Mouse (Mus musculus): ENCODE results near the gene Rpusd1. TPM values are rescaled to one million over a fixed set of nuclear protein-coding genes. Genes with fewer than 3 reads are reported as not detected.
A peak's percentile ranks its signal among the peaks of the same experiment; 100 is the strongest.
"Not testable (repeated sequence)": the region's sequence is repeated elsewhere in the genome, so short reads cannot be mapped to it uniquely, and the experiment has no call there.

The Rpusd1 gene
- polyA plus RNA-seq, 1 experiment from 2014 or later: 26.0 TPM

- H3K27ac ChIP-seq (replicated peaks): no peak within 1 kb of the TSS
- 0 out of 2 replicates have a peak, but pooled peaks cover 6% of the 10 kb centered on the region for H3K36me3 ChIP-seq
- no peak within 1 kb of the TSS for H3K9ac ChIP-seq
- no peaks in the 10 kb centered on the region for H3K9me3 ChIP-seq (replicated peaks)
- H3K4me3 ChIP-seq (replicated peaks): no peak within 1 kb of the TSS
- H3K27me3 ChIP-seq: peaks cover 5% of the 10 kb centered on the region; the same call in 1 of the 2 replicates
- 63% methylated on average over 3 of the region's 3 CpGs for WGBS
- H3K4me2 ChIP-seq (replicated peaks): no peak within 1 kb of the TSS
- peak; percentile 27; the same call in 1 of the 2 replicates for ATAC-seq (ENCODE audit: insufficient number of reproducible peaks, low FRiP score, low TSS enrichment, low read depth)
- no peaks in the 10 kb centered on the region for H3K4me1 ChIP-seq
These were observed 8.3 kb downstream of the Rpusd1 start, which contains the start of gene Mslnl for GRCm38 (mm10) chr17:25735745-25736144. TSS of gene Mslnl (plus strand) at chr17:25736042.

DNA sequence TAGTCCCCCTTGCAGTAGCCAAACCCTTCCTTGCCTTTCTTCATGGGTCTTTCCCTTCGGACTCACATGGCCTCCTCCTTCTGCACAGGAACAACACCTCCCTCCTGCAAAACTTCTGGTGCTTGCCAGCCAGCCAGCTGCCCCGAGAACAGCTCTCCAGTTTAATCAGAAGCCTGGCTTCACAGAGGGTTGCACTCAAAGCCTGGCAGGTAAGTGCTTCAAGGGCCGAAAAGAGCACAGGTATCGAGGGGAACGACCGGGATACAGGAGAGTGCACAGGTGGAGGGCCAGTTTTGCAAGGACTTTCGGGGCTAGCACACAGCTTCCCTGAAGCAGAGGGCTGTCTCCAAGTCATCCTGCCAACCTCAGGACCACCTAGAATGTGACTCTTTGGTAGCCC lies 11.4 kb downstream of the Rpusd1 start:
- H3K9me3 ChIP-seq (replicated peaks): no peaks in the 10 kb centered on the region
- H3K27ac ChIP-seq (replicated peaks): no peak overlapping the region
- no peak overlapping the region for H3K4me3 ChIP-seq (replicated peaks)
- H3K27me3 ChIP-seq: peaks cover 5% of the 10 kb centered on the region; the same call in 1 of the 2 replicates
- no peak overlapping the region for H3K9ac ChIP-seq
- H3K36me3 ChIP-seq: no peaks in the 10 kb centered on the region
- H3K4me2 ChIP-seq (replicated peaks): no peak overlapping the region
- ATAC-seq (ENCODE audit: insufficient number of reproducible peaks, low FRiP score, low TSS enrichment, low read depth): no peak
- H3K4me1 ChIP-seq: no peaks in the 10 kb centered on the region
- 77% methylated on average over 7 of the region's 7 CpGs for WGBS

GRCm38 (mm10) chr17:25741471-25741870 lies 14.0 kb downstream of the Rpusd1 start:
- not testable (repeated sequence) for H3K4me1 ChIP-seq; H3K4me3 ChIP-seq (replicated peaks); H3K27ac ChIP-seq (replicated peaks); H3K27me3 ChIP-seq; H3K36me3 ChIP-seq; H3K4me2 ChIP-seq (replicated peaks); H3K9ac ChIP-seq; ATAC-seq (ENCODE audit: insufficient number of reproducible peaks, low FRiP score, low TSS enrichment, low read depth); H3K9me3 ChIP-seq (replicated peaks)
- 65% methylated on average over 12 of the region's 12 CpGs for WGBS

GRCm38 (mm10) chr17:25743831-25744230 lies 16.4 kb downstream of the Rpusd1 start:
- H3K4me3 ChIP-seq (replicated peaks): no peak overlapping the region
- 89% methylated on average over 9 of the region's 9 CpGs for WGBS
- no peaks in the 10 kb centered on the region for H3K27me3 ChIP-seq
- H3K4me1 ChIP-seq: no peaks in the 10 kb centered on the region
- no peaks in the 10 kb centered on the region for H3K36me3 ChIP-seq
- no peak overlapping the region for H3K9ac ChIP-seq
- no peak overlapping the region for H3K27ac ChIP-seq (replicated peaks)
- no peak overlapping the region for H3K4me2 ChIP-seq (replicated peaks)
- no peaks in the 10 kb centered on the region for H3K9me3 ChIP-seq (replicated peaks)
- ATAC-seq (ENCODE audit: insufficient number of reproducible peaks, low FRiP score, low TSS enrichment, low read depth): no peak

DNA sequence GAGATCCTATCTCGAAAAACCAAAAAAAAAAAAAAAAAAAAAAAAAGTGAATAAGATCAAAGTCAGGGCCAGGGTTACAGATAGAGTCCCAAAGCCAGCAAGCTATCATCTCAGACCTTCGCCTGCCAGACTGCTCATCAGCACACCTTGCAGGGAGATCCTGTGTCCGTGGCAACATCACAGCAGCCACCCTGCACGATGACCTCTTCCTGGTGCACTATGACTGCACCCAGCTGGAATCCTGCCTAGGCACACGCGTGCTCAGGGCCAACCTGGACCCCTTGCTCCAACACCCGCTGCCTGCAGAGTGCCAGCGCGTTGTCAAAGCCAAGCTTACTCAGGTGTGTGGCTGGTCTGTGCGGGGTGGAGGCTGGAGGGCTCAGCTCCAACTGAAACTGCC lies 16.8 kb downstream of the Rpusd1 start:
- Histone ChIP-seq H3K4me1 (no peaks in the 10 kb centered on the region), H3K4me2 (replicated peaks) (no peak overlapping the region), H3K9me3 (replicated peaks) (no peaks in the 10 kb centered on the region), H3K36me3 (no peaks in the 10 kb centered on the region), H3K27ac (replicated peaks) (no peak overlapping the region), H3K4me3 (replicated peaks) (no peak overlapping the region), H3K27me3 (no peaks in the 10 kb centered on the region), H3K9ac (no peak overlapping the region)
- 73% methylated on average over 10 of the region's 10 CpGs for WGBS
- ATAC-seq (ENCODE audit: insufficient number of reproducible peaks, low FRiP score, low TSS enrichment, low read depth): no peak

DNA sequence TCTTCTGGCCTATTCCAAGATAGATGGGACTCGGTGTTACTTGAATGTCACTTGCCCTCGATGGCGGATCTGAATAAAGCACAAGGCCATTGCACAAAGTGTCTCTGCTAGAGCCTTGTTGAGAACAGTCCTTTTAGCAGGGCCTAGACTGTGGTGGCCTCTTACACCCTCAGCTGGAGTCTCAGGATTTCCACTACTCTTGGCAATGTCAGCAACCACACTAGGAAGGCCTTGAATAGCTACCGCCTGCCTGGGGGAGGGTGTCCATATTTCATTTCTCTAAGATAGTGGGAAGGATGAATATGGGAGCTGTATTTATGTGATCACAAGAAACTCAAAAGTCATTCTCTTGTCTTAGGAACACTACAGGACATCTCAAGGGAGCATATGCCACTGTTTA lies 20.8 kb downstream of the Rpusd1 start:
- no peaks in the 10 kb centered on the region for H3K36me3 ChIP-seq
- no peak overlapping the region for H3K4me3 ChIP-seq (replicated peaks)
- H3K4me1 ChIP-seq: peaks cover 7% of the 10 kb centered on the region; the same call in 1 of the 2 replicates
- no peak overlapping the region for H3K4me2 ChIP-seq (replicated peaks)
- H3K27me3 ChIP-seq: no peaks in the 10 kb centered on the region
- no peak overlapping the region for H3K9ac ChIP-seq
- H3K27ac ChIP-seq (replicated peaks): no peak overlapping the region
- no peak for ATAC-seq (ENCODE audit: insufficient number of reproducible peaks, low FRiP score, low TSS enrichment, low read depth)
- 93% methylated on average over 4 of the region's 4 CpGs for WGBS
- no peaks in the 10 kb centered on the region for H3K9me3 ChIP-seq (replicated peaks)

GRCm38 (mm10) chr17:25749314-25749713 lies 21.8 kb downstream of the Rpusd1 start:
- H3K4me2 ChIP-seq (replicated peaks): no peak overlapping the region
- ATAC-seq (ENCODE audit: insufficient number of reproducible peaks, low FRiP score, low TSS enrichment, low read depth): no peak
- peaks cover 7% of the 10 kb centered on the region; the same call in 1 of the 2 replicates for H3K4me1 ChIP-seq
- H3K27ac ChIP-seq (replicated peaks): no peak overlapping the region
- H3K27me3 ChIP-seq: no peaks in the 10 kb centered on the region
- H3K36me3 ChIP-seq: no peaks in the 10 kb centered on the region
- H3K9me3 ChIP-seq (replicated peaks): no peaks in the 10 kb centered on the region
- no peak overlapping the region for H3K4me3 ChIP-seq (replicated peaks)
- no peak overlapping the region for H3K9ac ChIP-seq
- WGBS: 79% methylated on average over 6 of the region's 6 CpGs

DNA sequence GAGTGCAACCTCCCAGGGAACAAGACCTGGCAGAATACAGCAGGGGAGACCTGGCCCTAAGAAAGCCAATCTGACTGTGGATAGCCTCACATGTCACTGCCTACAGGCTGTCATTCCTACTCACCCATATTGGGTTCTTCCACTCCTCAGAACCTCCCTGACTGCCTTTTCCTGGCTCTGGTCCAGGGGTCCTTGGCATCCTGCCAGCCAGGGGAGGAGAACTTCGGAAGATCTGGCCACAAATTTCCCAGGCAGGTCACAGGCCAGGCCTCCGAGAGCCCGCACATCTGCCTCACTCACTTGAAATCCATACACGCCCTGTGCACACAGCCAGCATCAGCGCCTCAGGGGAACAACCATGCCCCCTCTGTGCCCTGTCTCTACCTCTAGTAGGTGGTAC lies 24.0 kb downstream of the Rpusd1 start:
- H3K4me3 ChIP-seq (replicated peaks): no peak overlapping the region
- 38% methylated on average over 5 of the region's 5 CpGs for WGBS
- H3K27ac ChIP-seq (replicated peaks): no peak overlapping the region
- no peak overlapping the region for H3K9ac ChIP-seq
- peaks cover 7% of the 10 kb centered on the region; the same call in 1 of the 2 replicates for H3K4me1 ChIP-seq
- ATAC-seq (ENCODE audit: insufficient number of reproducible peaks, low FRiP score, low TSS enrichment, low read depth): no peak
- H3K9me3 ChIP-seq (replicated peaks): no peaks in the 10 kb centered on the region
- H3K36me3 ChIP-seq: no peaks in the 10 kb centered on the region
- no peak overlapping the region for H3K4me2 ChIP-seq (replicated peaks)
- no peaks in the 10 kb centered on the region for H3K27me3 ChIP-seq

GRCm38 (mm10) chr17:25754241-25754640 lies 26.8 kb downstream of the Rpusd1 start, which contains the start of gene Msln:
TSS of gene Msln (minus strand) at chr17:25754378.
- Histone ChIP-seq H3K27me3 (no peaks in the 10 kb centered on the region), H3K9ac (no peak within 1 kb of the TSS), H3K4me1 (peaks cover 7% of the 10 kb centered on the region; the same call in 1 of the 2 replicates), H3K4me3 (replicated peaks) (no peak within 1 kb of the TSS), H3K4me2 (replicated peaks) (no peak within 1 kb of the TSS), H3K36me3 (no peaks in the 10 kb centered on the region), H3K27ac (replicated peaks) (no peak within 1 kb of the TSS), H3K9me3 (replicated peaks) (no peaks in the 10 kb centered on the region)
- ATAC-seq (ENCODE audit: insufficient number of reproducible peaks, low FRiP score, low TSS enrichment, low read depth): no peak
- 82% methylated on average over 9 of the region's 9 CpGs for WGBS

- WGBS: 72% methylated on average over 4 of the region's 4 CpGs
These were observed 27.6 kb downstream of the Rpusd1 start for GRCm38 (mm10) chr17:25755086-25755485.

DNA sequence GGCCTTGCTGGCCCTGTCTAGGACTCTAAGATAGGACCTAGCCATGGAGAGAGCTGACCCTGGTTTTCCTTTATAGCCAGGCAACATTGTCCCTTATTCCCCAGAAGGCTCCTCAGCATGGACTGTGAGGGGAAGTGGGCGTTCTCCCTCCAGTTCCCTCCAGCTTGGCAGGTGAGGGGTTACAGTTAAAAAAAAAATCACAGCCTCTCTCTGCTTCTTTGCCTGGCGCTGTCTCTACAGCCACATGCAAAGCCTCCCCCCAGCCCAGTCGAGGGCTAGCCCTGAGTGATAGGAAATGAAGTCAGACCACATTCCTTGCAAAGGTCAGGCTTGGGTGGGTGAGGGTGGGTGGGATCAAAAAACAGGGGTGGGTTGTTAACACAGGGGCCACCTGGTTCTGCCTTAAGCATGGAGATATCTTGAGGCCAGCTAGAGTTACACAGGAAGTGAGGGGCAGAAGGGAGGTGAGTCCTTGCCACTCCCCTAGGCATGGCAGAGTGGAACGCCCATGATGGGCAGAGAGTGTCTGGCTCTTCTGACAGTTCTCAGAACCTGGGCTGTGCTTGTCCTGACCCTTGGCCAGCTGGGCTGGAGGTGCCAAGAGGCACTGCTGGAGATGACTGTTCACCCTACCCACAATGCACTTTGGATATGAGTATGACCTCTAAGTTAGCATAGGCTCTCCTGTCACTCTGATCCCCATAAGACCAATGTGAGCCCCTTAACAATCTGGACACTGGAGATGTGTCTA lies 28.3 kb downstream of the Rpusd1 start:
- ATAC-seq (ENCODE audit: insufficient number of reproducible peaks, low FRiP score, low TSS enrichment, low read depth): no peak
- no peaks in the 10 kb centered on the region for H3K27me3 ChIP-seq
- no peaks in the 10 kb centered on the region for H3K36me3 ChIP-seq
- H3K4me1 ChIP-seq: peaks cover 7% of the 10 kb centered on the region; the same call in 1 of the 2 replicates
- no peaks in the 10 kb centered on the region for H3K9me3 ChIP-seq (replicated peaks)
- WGBS: 29% methylated on average over 4 of the region's 4 CpGs
- H3K4me3 ChIP-seq (replicated peaks): no peak overlapping the region
- no peak overlapping the region for H3K4me2 ChIP-seq (replicated peaks)
- no peak overlapping the region for H3K9ac ChIP-seq
- H3K27ac ChIP-seq (replicated peaks): no peak overlapping the region

More at GRCm38 (mm10) chr17:25755086-25755485, 27.6 kb downstream of the Rpusd1 start:
- Histone ChIP-seq H3K9ac (no peak overlapping the region), H3K27me3 (no peaks in the 10 kb centered on the region), H3K27ac (replicated peaks) (no peak overlapping the region), H3K36me3 (no peaks in the 10 kb centered on the region), H3K9me3 (replicated peaks) (no peaks in the 10 kb centered on the region), H3K4me3 (replicated peaks) (no peak overlapping the region), H3K4me1 (peaks cover 7% of the 10 kb centered on the region; the same call in 1 of the 2 replicates), H3K4me2 (replicated peaks) (no peak overlapping the region)
- no peak for ATAC-seq (ENCODE audit: insufficient number of reproducible peaks, low FRiP score, low TSS enrichment, low read depth)
